Mouse (Mus musculus) lung, postnatal 25 days (tissue): ENCODE data around the gene Sel1l2.

Source experiments
- DNase-seq: peaks from one replicate; pipeline ENCODE4 v3.0.0; 2022; ENCODE audit warnings: low spot score

Sel1l2 gene

GRCm38 (mm10) chr2:140389525-140389924 is at the start of gene Sel1l2:
Gene Sel1l2, minus strand, starts transcription at chr2:140389706.
- DNase-seq: no peak

- no peak for DNase-seq
These were observed 49.6 kb upstream of the Sel1l2 start for GRCm38 (mm10) chr2:140439081-140439480.

- DNase-seq: peak; percentile 38
These were observed 37.8 kb upstream of the Sel1l2 start for GRCm38 (mm10) chr2:140427283-140427682.

- DNase-seq: no peak
These were observed 36.3 kb upstream of the Sel1l2 start for GRCm38 (mm10) chr2:140425844-140426243.

GRCm38 (mm10) chr2:140395744-140396231 is 6.3 kb upstream of the Sel1l2 start:
- no peak for DNase-seq

- DNase-seq: peak; percentile 97
These were observed 5.7 kb upstream of the Sel1l2 start, which contains the start of gene Macrod2 for GRCm38 (mm10) chr2:140395179-140395578. Gene Macrod2, plus strand, starts transcription at chr2:140395309.

- DNase-seq: no peak
These were observed 24.7 kb downstream of the Sel1l2 start for GRCm38 (mm10) chr2:140364804-140365203.

GRCm38 (mm10) chr2:140359905-140360304 is 29.6 kb downstream of the Sel1l2 start:
- no peak for DNase-seq

GRCm38 (mm10) chr2:140342394-140342793 is 47.1 kb downstream of the Sel1l2 start:
- no peak for DNase-seq

GRCm38 (mm10) chr2:140330508-140331306 is 58.8 kb downstream of the Sel1l2 start:
- no peak for DNase-seq

GRCm38 (mm10) chr2:140302976-140303708 is 86.4 kb downstream of the Sel1l2 start:
- DNase-seq: no peak

GRCm38 (mm10) chr2:140297155-140297554 is 92.4 kb downstream of the Sel1l2 start:
- no peak for DNase-seq

GRCm38 (mm10) chr2:140293820-140294219 is 95.7 kb downstream of the Sel1l2 start:
- DNase-seq: no peak

- no peak for DNase-seq
These were observed 108.7 kb downstream of the Sel1l2 start for GRCm38 (mm10) chr2:140280808-140281207.

GRCm38 (mm10) chr2:140255595-140256141 is 133.8 kb downstream of the Sel1l2 start:
- DNase-seq: no peak

GRCm38 (mm10) chr2:140254256-140254655 is 135.2 kb downstream of the Sel1l2 start:
- DNase-seq: no peak

GRCm38 (mm10) chr2:140243105-140243504 is 146.4 kb downstream of the Sel1l2 start:
- no peak for DNase-seq

GRCm38 (mm10) chr2:140242398-140242797 is 147.1 kb downstream of the Sel1l2 start:
- no peak for DNase-seq

GRCm38 (mm10) chr2:140237245-140237644 is 152.3 kb downstream of the Sel1l2 start:
- DNase-seq: no peak

- DNase-seq: no peak
These were observed 159.2 kb downstream of the Sel1l2 start for GRCm38 (mm10) chr2:140230295-140230694.

GRCm38 (mm10) chr2:140220325-140220724 is 169.2 kb downstream of the Sel1l2 start:
- DNase-seq: no peak

GRCm38 (mm10) chr2:140215965-140216364 is 173.5 kb downstream of the Sel1l2 start:
- no peak for DNase-seq

GRCm38 (mm10) chr2:140215415-140215814 is 174.1 kb downstream of the Sel1l2 start:
- DNase-seq: no peak
